Mouse (Mus musculus) adipocyte (in vitro differentiated cells): ENCODE measurements around the gene Defa37.
"Not testable (repeated sequence)": the region's sequence is repeated elsewhere in the genome, so short reads cannot be mapped to it uniquely, and the experiment has no call there.

ENCODE experiments used
- DNase-seq: peaks from one replicate; pipeline ENCODE4 v3.0.0-alpha.2; 2016; ENCODE audit warnings: low spot score

Gene Defa37

GRCm38 (mm10) chr8:21565086-21565485 is at the start of gene Defa37:
Defa37 (plus strand) TSS chr8:21565386.
- not testable (repeated sequence) for DNase-seq

GRCm38 (mm10) chr8:21528732-21529131 is 36.5 kb upstream of the Defa37 start, which contains the start of gene Defa32:
Defa32 (plus strand) TSS chr8:21529032.
- DNase-seq, result not testable (repeated sequence)

GRCm38 (mm10) chr8:21582706-21583105 is 17.5 kb downstream of the Defa37 start, which contains the start of gene Defa28:
Defa28 (plus strand) TSS chr8:21583006.
- DNase-seq, result not testable (repeated sequence)

GRCm38 (mm10) chr8:21594408-21594807 is 29.2 kb downstream of the Defa37 start, which contains the start of gene Gm7861:
Gm7861 (minus strand) TSS chr8:21594508.
- DNase-seq, result not testable (repeated sequence)
